8 mouse cellular contexts compared by ENCODE assay signal in genomic region chr11:53771001-53771744, GRCm38 (mm10). TPM values are rescaled to one million over a fixed set of nuclear protein-coding genes. Genes with fewer than 3 reads are reported as not detected.
DNase-seq lines count a peak whose midpoint lies in the region; ATAC-seq and TF ChIP-seq lines count a peak whose summit lies in the region.

No protein-coding gene starts in this region.

- peak overlapping the region; percentile 78 for H3K4me3 ChIP-seq in kidney, embryonic 14.5 days (ENCODE audit: low read length)
- peak overlapping the region; percentile 98 for H3K4me3 ChIP-seq in bone marrow, adult 2 months (replicated peaks; ENCODE audit: control insufficient read depth, low read depth, low read length)
- H3K4me3 ChIP-seq in hindbrain, embryonic 11.5 days (ENCODE audit: low read depth, low read length), result no peak overlapping the region
- peak overlapping the region; percentile 93 for H3K4me3 ChIP-seq in macrophage (ENCODE audit: inconsistent target)

- H3K36me3 ChIP-seq in kidney, embryonic 14.5 days (ENCODE audit: control insufficient read depth, insufficient read depth, low read length), result peaks cover 24% of the 10 kb centered on the region
- H3K36me3 ChIP-seq in hindbrain, embryonic 11.5 days (ENCODE audit: control insufficient read depth, insufficient read depth, low read length), result no peaks in the 10 kb centered on the region
- H3K36me3 ChIP-seq in macrophage (ENCODE audit: inconsistent target), result peaks cover 36% of the 10 kb centered on the region

- no peaks in the 10 kb centered on the region for H3K27me3 ChIP-seq in kidney, embryonic 14.5 days (ENCODE audit: control insufficient read depth, insufficient read depth, low read length)
- peaks cover 13% of the 10 kb centered on the region for H3K27me3 ChIP-seq in hindbrain, embryonic 11.5 days (ENCODE audit: control insufficient read depth, insufficient read depth, low read length)

- peaks cover 62% of the 10 kb centered on the region for H3K79me2 ChIP-seq in macrophage (ENCODE audit: inconsistent target)

- DNase-seq in kidney, adult 11 months, result no peak
- DNase-seq in hindbrain, embryonic 11.5 days (ENCODE audit: low spot score), result no peak
- DNase-seq in right cerebral cortex, adult 2 months (ENCODE audit: low spot score in 2 of 2), result no peak
- no peak for DNase-seq in adrenal gland, postnatal 14 days
- no peak for DNase-seq in adrenal gland, postnatal 36 days

- no peak for TF ChIP-seq POLR2A in bone marrow, adult 2 months (IDR thresholded peaks at IDR 0.05; ENCODE audit: borderline replicate concordance, control insufficient read depth, low read depth, low read length)

- WGBS in kidney, embryonic 14.5 days, result 90% methylated on average over 11 of the region's 11 CpGs
- WGBS in bone marrow, adult 2 months, result 15% methylated on average over 11 of the region's 11 CpGs
- 90% methylated on average over 11 of the region's 11 CpGs for WGBS in hindbrain, embryonic 11.5 days
- 6% methylated on average over 10 of the region's 11 CpGs for WGBS in macrophage (ENCODE audit: missing documents)

- no peak overlapping the region for H3K27ac ChIP-seq in kidney, embryonic 14.5 days (ENCODE audit: low read depth, low read length)
- peak overlapping the region; percentile 5; the same call in 1 of the 2 replicates for H3K27ac ChIP-seq in bone marrow, adult 2 months (ENCODE audit: control insufficient read depth, insufficient read depth, low read depth, low read length, poor library complexity)
- no peak overlapping the region for H3K27ac ChIP-seq in hindbrain, embryonic 11.5 days (ENCODE audit: low read depth, low read length)
- peak overlapping the region; percentile 72 for H3K27ac ChIP-seq in macrophage

- peak overlapping the region; percentile 86 for H3K4me2 ChIP-seq in kidney, embryonic 14.5 days (replicated peaks; ENCODE audit: low read depth, low read length)
- peak overlapping the region; percentile 75; the same call in 1 of the 2 replicates for H3K4me2 ChIP-seq in hindbrain, embryonic 11.5 days (replicated peaks; ENCODE audit: low read depth, low read length)

- H3K4me1 ChIP-seq in kidney, embryonic 14.5 days (ENCODE audit: control insufficient read depth, insufficient read depth, low read length), result peaks cover 10% of the 10 kb centered on the region; the same call in 1 of the 2 replicates
- peaks cover 4% of the 10 kb centered on the region for H3K4me1 ChIP-seq in bone marrow, adult 2 months (ENCODE audit: control insufficient read depth, insufficient read depth, low read length)
- H3K4me1 ChIP-seq in hindbrain, embryonic 11.5 days (replicated peaks; ENCODE audit: control insufficient read depth, insufficient read depth, low read length), result no peaks in the 10 kb centered on the region; the same call in 1 of the 2 replicates

- no peak; the same call in 1 of the 2 replicates for TF ChIP-seq CTCF in bone marrow, adult 2 months (IDR thresholded peaks at IDR 0.05; ENCODE audit: control insufficient read depth, insufficient read depth, low read length)

- H3K9ac ChIP-seq in kidney, embryonic 14.5 days (ENCODE audit: low read depth, low read length), result no peak overlapping the region
- H3K9ac ChIP-seq in hindbrain, embryonic 11.5 days (ENCODE audit: low read depth, low read length), result no peak overlapping the region

- ATAC-seq in kidney, embryonic 14.5 days (ENCODE audit: low FRiP score, low TSS enrichment), result no peak
- no peak for ATAC-seq in hindbrain, embryonic 11.5 days (ENCODE audit: low FRiP score)

- H3K9me3 ChIP-seq in kidney, embryonic 14.5 days (ENCODE audit: control insufficient read depth, low read length), result no peaks in the 10 kb centered on the region
- H3K9me3 ChIP-seq in hindbrain, embryonic 11.5 days (ENCODE audit: control insufficient read depth, low read length), result no peaks in the 10 kb centered on the region

RNA-seq across cellular contexts. Expression of gene Irf1, which starts 1.4 kb away (rescaled TPM):
- 9.7 and 13.2 TPM in 2 replicates for polyA plus RNA-seq in kidney, embryonic 14.5 days (2014; fragmentation: Nextera tagmentation; extraction: Ambion mirVana)
- polyA plus RNA-seq in bone marrow, adult 2 months (2011; ENCODE audit: insufficient read depth, insufficient read length, low replicate concordance, missing spikeins), result 23.0 and 35.5 TPM in 2 replicates
- polyA plus RNA-seq in hindbrain, embryonic 11.5 days (2014; fragmentation: Nextera tagmentation; extraction: Ambion mirVana), result 1.7 and 3.8 TPM in 2 replicates
- total RNA-seq in macrophage (2018; cell fraction: chromatin; rRNA removed), result 1,000 to 10,000 TPM in 16 of 26 experiments, 100 to 1,000 TPM in 10; 182 to 4,122 (median 1,484) TPM
- 1,000 to 10,000 TPM in 3 of 26 experiments, 100 to 1,000 TPM in 20, 10 to 100 TPM in 3; 70.8 to 1,263 (median 454) TPM for total RNA-seq in macrophage (2018; cell fraction: cytosol; rRNA removed)
- 1,000 to 10,000 TPM in 16 of 26 experiments, 100 to 1,000 TPM in 10; 125 to 4,136 (median 1,548) TPM for total RNA-seq in macrophage (2018; cell fraction: nucleus; rRNA removed)
- polyA plus RNA-seq in macrophage (2018), result 39.6 to 162 TPM (median 77.3 TPM) in 3 replicates
- total RNA-seq in adrenal gland, postnatal 14 days (2021), result 19.6 and 32.7 TPM in 2 replicates
- total RNA-seq in adrenal gland, postnatal 36 days (2021), result 10 to 100 TPM; 24.3 to 26.0 TPM

RNA-seq across cellular contexts. Expression of gene Gm17334, which starts 1.8 kb away (rescaled TPM):
- 0.44 TPM in 1 of 2 replicates, not detected in the other for polyA plus RNA-seq in kidney, embryonic 14.5 days (2014; fragmentation: Nextera tagmentation; extraction: Ambion mirVana)
- polyA plus RNA-seq in bone marrow, adult 2 months (2011; ENCODE audit: insufficient read depth, insufficient read length, low replicate concordance, missing spikeins), result not detected in 2 replicates
- not detected in 2 replicates for polyA plus RNA-seq in hindbrain, embryonic 11.5 days (2014; fragmentation: Nextera tagmentation; extraction: Ambion mirVana)
- 1 to 10 TPM in 12 of 26 experiments, under 1 TPM in 2, not detected in 12; 0.88 to 3.4 (median 1.3) TPM for total RNA-seq in macrophage (2018; cell fraction: chromatin; rRNA removed)
- total RNA-seq in macrophage (2018; cell fraction: cytosol; rRNA removed), result under 1 TPM in 8 of 26 experiments, not detected in 18; 0.14 to 0.42 (median 0.19) TPM
- 1 to 10 TPM in 12 of 26 experiments, under 1 TPM in 3, not detected in 11; 0.53 to 5.5 (median 1.5) TPM for total RNA-seq in macrophage (2018; cell fraction: nucleus; rRNA removed)
- not detected in 3 replicates for polyA plus RNA-seq in macrophage (2018)
- 0.37 and 0.41 TPM in 2 replicates for total RNA-seq in adrenal gland, postnatal 14 days (2021)
- 1 to 10 TPM in 1 of 2 experiments, not detected in 1; 1.1 TPM for total RNA-seq in adrenal gland, postnatal 36 days (2021)

RNA-seq across cellular contexts. Expression of gene Il5, which starts 50.6 kb away (rescaled TPM):
- not detected in 2 replicates for polyA plus RNA-seq in kidney, embryonic 14.5 days (2014; fragmentation: Nextera tagmentation; extraction: Ambion mirVana)
- polyA plus RNA-seq in bone marrow, adult 2 months (2011; ENCODE audit: insufficient read depth, insufficient read length, low replicate concordance, missing spikeins), result not detected in 2 replicates
- 0.10 TPM in 1 of 2 replicates, not detected in the other for polyA plus RNA-seq in hindbrain, embryonic 11.5 days (2014; fragmentation: Nextera tagmentation; extraction: Ambion mirVana)
- not detected for total RNA-seq in macrophage (2018; cell fraction: chromatin; rRNA removed)
- not detected for total RNA-seq in macrophage (2018; cell fraction: cytosol; rRNA removed)
- under 1 TPM in 1 of 26 experiments, not detected in 25; 0.82 TPM for total RNA-seq in macrophage (2018; cell fraction: nucleus; rRNA removed)
- not detected in 3 replicates for polyA plus RNA-seq in macrophage (2018)
- not detected in 2 replicates for total RNA-seq in adrenal gland, postnatal 14 days (2021)
- not detected for total RNA-seq in adrenal gland, postnatal 36 days (2021)

Comparison
In these comparisons a context has a peak if more than half of its experiments do, and no peak if none do; other contexts are left out.
1. H3K27ac ChIP-seq: peak in bone marrow, adult 2 months (single experiment) and macrophage (single experiment); none in kidney, embryonic 14.5 days (single experiment) and hindbrain, embryonic 11.5 days (single experiment).